Mouse (Mus musculus) B cell, adult (primary cell): ENCODE measurements around the gene Vmn1r100. TPM values are rescaled to one million over a fixed set of nuclear protein-coding genes. Genes with fewer than 3 reads are reported as not detected.

Experiments
- total RNA-seq: library from RNA; stranded (reverse); gene quantifications from 4 replicates; pipeline ENCODE4 v1.2.4, GENCODE M21; 2023; ENCODE audit not compliant: inconsistent age

Gene Vmn1r100
- total RNA-seq, result not detected in 4 replicates

GRCm38 (mm10) chr7:20417642-20418041, at the start of gene Vmn1r100:
Gene Vmn1r100 (plus strand): TSS chr7:20417942.

GRCm38 (mm10) chr7:20375310-20375709, 42.4 kb upstream of the Vmn1r100 start, which contains the start of gene Gm5728:
Gene Gm5728 (minus strand): TSS chr7:20375410.

DNA sequence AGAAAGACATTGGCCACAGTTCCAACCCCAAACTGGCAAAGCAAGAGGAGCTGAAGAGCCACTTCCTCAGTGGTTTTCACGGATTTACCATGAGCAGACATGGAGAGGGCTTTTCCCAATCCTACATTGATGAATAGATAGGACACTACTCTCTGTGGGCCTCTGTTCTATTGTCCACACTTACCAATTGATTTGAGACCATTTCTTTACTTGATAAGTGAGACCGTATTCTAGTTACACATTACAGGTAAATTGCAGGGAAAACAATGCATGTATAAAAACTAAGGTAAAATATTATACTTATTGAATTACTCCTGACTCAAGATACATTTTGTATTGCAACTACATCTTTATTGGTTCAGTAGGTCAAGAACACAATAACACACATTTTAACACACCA, 24.8 kb downstream of the Vmn1r100 start, which contains the start of gene Vmn1r101:
Gene Vmn1r101 (minus strand): TSS at position 101 of the 400 bp plus-strand sequence.

Other genes starting within 250 kb of the Vmn1r100 start
- not detected in 4 replicates for gene Vmn1r94, start 249.6 kb upstream of the Vmn1r100 start, total RNA-seq
- not detected in 4 replicates for gene Vmn1r95, start 224.2 kb upstream of the Vmn1r100 start, total RNA-seq
- gene Gm6164, start 212.3 kb upstream of the Vmn1r100 start, total RNA-seq, result not detected in 4 replicates
- not detected in 4 replicates for gene Gm4498, start 184.1 kb upstream of the Vmn1r100 start, total RNA-seq
- not detected in 4 replicates for gene Gm5890, start 155.1 kb upstream of the Vmn1r100 start, total RNA-seq
- not detected in 4 replicates for gene Gm4133, start 83.9 kb upstream of the Vmn1r100 start, total RNA-seq
- gene Gm5728, start 42.5 kb upstream of the Vmn1r100 start, total RNA-seq, result not detected in 4 replicates
- not detected in 4 replicates for gene Vmn1r101, start 24.7 kb downstream of the Vmn1r100 start, total RNA-seq
- gene Gm10670, start 57.0 kb downstream of the Vmn1r100 start, total RNA-seq, result not detected in 4 replicates
- gene Vmn1r103, start 92.6 kb downstream of the Vmn1r100 start, total RNA-seq, result not detected in 4 replicates
- gene Vmn1r104, start 115.9 kb downstream of the Vmn1r100 start, total RNA-seq, result not detected in 4 replicates
- gene Gm5726, start 127.8 kb downstream of the Vmn1r100 start, total RNA-seq, result not detected in 4 replicates
- not detected in 4 replicates for gene Gm4141, start 158.3 kb downstream of the Vmn1r100 start, total RNA-seq
- gene Gm4513, start 181.1 kb downstream of the Vmn1r100 start, total RNA-seq, result not detected in 4 replicates